Mouse (Mus musculus): ENCODE measurements around the gene Rrp1. TPM values are rescaled to one million over a fixed set of nuclear protein-coding genes. Genes with fewer than 3 reads are reported as not detected.
A peak's percentile ranks its signal among the peaks of the same experiment; 100 is the strongest.

The Rrp1 gene
- polyA plus RNA-seq, 1 experiment: 385 TPM

DNA sequence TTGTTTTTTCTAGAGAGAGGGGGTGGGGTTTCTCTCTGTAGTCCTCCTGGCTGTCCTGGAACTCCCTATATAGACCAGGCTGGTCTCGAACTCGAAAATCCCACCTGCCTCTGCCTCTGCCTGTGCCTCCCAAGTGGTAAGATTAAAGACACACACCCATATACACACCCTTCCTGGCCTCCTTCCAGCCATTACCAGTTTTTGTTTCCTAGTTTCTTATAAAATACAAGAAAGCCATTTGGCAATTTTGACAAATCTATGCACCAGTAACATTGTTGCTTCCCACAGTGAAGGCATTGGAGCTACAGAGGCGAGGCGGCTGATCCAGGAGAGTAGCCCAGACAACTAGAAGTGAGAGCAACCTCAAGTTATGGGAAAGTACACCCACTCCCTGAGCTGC lies 54.6 kb downstream of the Rrp1 start:
- DNase-seq (ENCODE audit: low read depth): no peak
- TF ChIP-seq POLR2A (IDR thresholded peaks at IDR 0.05; ENCODE audit: borderline replicate concordance, extremely low read depth, insufficient read depth, insufficient read length, poor library complexity, severe bottlenecking): no peak

DNA sequence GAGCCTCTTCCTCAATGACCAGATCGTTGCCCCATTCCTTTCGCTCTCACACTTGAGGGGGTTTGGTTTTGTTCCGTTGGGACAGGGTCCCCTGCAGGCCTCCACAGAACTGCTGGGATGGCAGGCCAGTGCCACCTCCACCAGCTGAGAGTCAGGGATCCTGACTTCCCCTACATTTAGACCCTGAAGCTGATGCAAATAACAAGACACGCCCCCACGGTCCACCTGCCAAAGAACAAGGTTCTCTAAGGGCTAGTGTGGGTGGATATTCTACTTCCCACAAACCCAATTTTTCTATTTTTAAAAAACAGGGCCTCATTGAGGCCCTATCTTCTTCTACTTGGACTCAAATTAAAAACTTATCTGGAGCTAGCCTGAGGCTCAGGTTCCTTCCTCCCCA lies 55.1 kb downstream of the Rrp1 start:
- no peak for TF ChIP-seq CTCF (IDR thresholded peaks at IDR 0.05; ENCODE audit: borderline replicate concordance, extremely low read depth, insufficient read depth, insufficient read length)
- no peak for TF ChIP-seq POLR2A (IDR thresholded peaks at IDR 0.05; ENCODE audit: borderline replicate concordance, extremely low read depth, insufficient read depth, insufficient read length, poor library complexity, severe bottlenecking)
- no peak for DNase-seq (ENCODE audit: low read depth)

DNA sequence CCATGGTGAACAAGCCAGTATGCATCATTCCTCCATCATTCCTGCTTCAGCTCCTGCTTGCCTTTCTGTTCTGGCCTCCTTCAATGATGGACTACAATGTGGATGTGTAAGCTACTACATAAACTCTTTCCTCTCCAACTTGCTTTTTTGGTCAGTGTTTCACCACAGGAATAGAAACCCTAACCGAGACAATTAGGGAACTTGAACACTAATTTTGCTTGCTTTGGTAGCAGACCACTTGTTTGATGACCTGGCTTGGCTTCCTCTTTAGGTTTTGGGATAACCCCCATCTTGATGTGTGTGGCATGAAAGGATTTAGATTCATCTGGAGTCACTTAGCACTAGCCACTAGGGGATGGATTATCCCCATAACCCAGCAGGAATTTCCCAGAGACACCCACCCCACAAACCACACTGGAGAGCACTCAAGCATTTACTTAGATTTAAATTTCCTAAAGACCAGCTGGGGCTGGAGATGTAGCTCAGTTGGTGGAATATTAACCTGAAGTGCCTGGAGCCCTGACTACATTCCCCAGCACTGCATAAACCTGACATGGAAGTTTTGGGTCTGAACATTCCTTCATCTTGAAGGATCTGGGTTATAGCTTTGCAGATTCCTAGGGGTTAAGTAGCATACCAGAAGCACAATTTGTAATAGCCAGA lies 56.8 kb downstream of the Rrp1 start:
- TF ChIP-seq POLR2A (IDR thresholded peaks at IDR 0.05; ENCODE audit: borderline replicate concordance, extremely low read depth, insufficient read depth, insufficient read length, poor library complexity, severe bottlenecking) (no peak), CTCF (IDR thresholded peaks at IDR 0.05; ENCODE audit: borderline replicate concordance, extremely low read depth, insufficient read depth, insufficient read length) (no peak)
- DNase-seq (ENCODE audit: low read depth): no peak

DNA sequence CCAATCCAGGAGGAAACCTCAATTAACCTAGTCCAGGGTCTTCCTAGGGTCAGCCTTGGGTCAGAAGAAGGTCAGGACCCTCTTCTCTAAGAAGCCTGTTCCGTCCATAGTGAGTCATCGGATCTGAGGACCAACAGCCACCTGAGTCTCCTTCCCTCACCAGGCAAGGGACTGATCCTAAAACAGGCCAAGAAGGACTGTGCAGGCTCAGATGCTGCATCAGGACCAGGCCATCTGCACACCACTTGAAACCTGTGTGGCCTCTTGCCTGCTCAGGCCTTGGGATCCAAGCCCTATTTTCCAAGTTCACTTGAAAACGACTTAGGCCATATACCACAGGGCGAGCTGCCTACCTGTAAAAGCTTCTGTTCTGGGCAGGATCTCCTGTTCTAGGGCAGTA lies 59.6 kb downstream of the Rrp1 start:
- TF ChIP-seq POLR2A (IDR thresholded peaks at IDR 0.05; ENCODE audit: borderline replicate concordance, extremely low read depth, insufficient read depth, insufficient read length, poor library complexity, severe bottlenecking) (no peak), CTCF (IDR thresholded peaks at IDR 0.05; ENCODE audit: borderline replicate concordance, extremely low read depth, insufficient read depth, insufficient read length) (no peak)
- no peak for DNase-seq (ENCODE audit: low read depth)

DNA sequence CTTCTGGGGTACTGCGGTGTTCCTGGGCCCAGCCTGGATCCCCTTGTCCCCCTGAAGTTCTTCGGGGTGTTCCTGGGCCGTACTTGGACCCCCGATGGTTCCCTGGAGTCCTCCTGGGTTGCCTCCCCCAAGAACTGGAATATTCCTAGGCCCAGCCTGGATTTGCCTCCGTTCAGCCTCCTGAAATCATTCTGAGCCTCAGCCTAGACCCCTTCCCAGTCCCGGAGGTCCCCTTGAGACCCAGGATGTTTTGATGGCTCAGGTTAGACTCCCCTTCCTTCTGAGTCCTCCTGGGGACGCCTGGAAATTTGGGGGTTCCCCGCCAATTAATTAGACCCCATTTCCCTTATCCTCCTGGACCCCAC lies 60.2 kb downstream of the Rrp1 start:
- no peak for TF ChIP-seq POLR2A (IDR thresholded peaks at IDR 0.05; ENCODE audit: borderline replicate concordance, extremely low read depth, insufficient read depth, insufficient read length, poor library complexity, severe bottlenecking)
- no peak for TF ChIP-seq CTCF (IDR thresholded peaks at IDR 0.05; ENCODE audit: borderline replicate concordance, extremely low read depth, insufficient read depth, insufficient read length)
- DNase-seq (ENCODE audit: low read depth): no peak

DNA sequence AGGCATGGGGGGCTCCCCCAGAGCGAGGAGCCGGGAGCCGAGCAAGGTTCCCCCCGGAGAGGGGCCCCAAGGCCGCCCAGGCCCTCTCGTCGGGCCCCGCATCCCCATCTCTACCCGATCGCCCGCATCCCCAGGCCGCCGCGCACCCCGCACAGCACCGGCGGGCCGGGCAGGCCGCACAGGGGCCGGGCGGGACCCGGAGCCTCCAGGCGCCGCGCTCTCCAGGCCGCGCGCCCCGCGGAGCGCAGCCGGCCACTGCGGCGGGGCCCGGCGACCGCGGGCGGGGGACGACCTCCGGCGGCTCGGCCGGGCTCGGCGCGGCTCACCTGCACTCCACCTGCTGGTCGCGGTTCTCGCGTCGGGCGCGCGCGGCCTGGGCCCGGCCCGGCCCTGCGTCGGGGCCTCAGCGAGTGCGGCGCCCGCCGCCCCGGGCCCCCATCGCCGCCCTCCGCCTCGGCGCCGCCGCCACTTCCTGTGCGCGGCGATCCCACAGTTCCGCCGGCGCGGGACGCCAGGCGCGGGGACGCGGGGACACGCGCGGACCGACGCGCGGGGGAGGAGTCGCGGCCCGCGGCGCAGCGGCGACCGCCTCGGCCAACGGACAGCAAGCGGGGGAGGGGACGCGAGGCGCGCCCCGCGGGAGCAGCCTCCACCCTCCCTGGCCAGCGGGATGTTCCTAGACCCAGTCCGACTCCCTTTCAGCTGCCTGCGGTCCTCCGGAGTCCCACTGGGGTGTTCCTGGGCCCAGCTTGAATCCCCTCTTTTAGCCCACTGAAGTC lies 60.8 kb downstream of the Rrp1 start, which contains the start of gene Agpat3:
Agpat3 (minus strand) TSS at position 603 of the 779 bp plus-strand sequence.
- TF ChIP-seq CTCF (IDR thresholded peaks at IDR 0.05; ENCODE audit: borderline replicate concordance, extremely low read depth, insufficient read depth, insufficient read length) (peak; percentile 8; the same call in 1 of the 2 replicates), POLR2A (IDR thresholded peaks at IDR 0.05; ENCODE audit: borderline replicate concordance, extremely low read depth, insufficient read depth, insufficient read length, poor library complexity, severe bottlenecking) (peak; percentile 84)
- DNase-seq (ENCODE audit: low read depth): peak; percentile 59

DNA sequence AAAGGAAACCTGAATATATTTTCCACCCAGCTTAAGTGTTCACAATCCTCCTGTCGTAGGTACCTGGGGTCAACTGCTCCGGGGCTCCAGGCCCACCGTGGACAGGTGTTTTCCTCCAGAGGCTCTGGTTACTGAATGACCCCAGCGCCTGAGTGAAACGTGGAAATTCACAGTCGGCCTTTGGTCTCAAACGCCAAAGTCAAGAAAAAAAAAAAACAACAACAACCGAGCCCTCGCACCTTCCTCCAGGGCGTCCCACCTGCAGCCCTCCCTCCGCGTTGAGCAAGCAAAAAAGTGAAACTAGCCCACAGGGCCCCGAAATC lies 61.3 kb downstream of the Rrp1 start:
- peak; percentile 10 for DNase-seq (ENCODE audit: low read depth)
- TF ChIP-seq POLR2A (IDR thresholded peaks at IDR 0.05; ENCODE audit: borderline replicate concordance, extremely low read depth, insufficient read depth, insufficient read length, poor library complexity, severe bottlenecking): no peak

DNA sequence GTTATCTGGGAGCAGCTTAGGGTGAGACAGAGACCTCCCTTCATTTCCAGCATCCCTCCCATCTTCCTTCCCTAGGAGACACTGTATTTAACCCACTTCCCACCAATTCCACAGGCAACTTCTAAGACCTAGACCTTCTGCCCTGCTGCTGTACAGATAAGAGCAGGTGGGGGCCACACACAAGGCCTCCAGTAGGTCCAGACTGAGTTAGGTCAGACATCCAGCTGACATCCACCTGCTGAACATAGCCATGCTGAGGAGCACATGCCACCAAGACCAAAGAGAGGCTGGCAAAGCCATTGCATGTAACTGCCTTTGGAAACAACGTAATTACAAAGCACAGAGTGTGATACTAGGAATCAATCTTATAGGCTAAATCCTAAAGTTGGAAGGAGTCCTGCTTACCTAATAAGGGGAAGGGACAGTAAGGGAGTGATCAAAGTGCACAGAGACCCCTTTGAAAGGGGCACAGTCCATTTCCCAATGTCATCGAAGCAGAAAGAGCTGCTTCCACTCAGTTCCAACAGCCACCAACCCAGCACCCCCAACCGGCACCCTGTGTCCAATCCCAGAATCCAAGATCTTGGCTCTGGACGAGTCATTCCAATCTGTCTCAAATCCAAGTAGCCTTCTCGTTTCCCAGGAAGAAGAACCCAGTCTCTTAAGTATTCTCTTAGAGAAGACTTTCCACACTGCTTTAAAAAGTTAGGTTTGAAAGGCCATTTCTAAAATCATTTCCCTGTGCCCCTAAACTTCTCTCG lies 61.9 kb downstream of the Rrp1 start:
- no peak for TF ChIP-seq CTCF (IDR thresholded peaks at IDR 0.05; ENCODE audit: borderline replicate concordance, extremely low read depth, insufficient read depth, insufficient read length)
- no peak for TF ChIP-seq POLR2A (IDR thresholded peaks at IDR 0.05; ENCODE audit: borderline replicate concordance, extremely low read depth, insufficient read depth, insufficient read length, poor library complexity, severe bottlenecking)

More for the DNA sequence above, 61.9 kb downstream of the Rrp1 start:
- peak; percentile 9 for DNase-seq (ENCODE audit: low read depth)

Other genes starting within 250 kb of the Rrp1 start
- 60.2 and 75.5 TPM in 2 replicates for gene D10Jhu81e, start 243.3 kb downstream of the Rrp1 start, polyA plus RNA-seq (2012; rRNA removed)
- 18.7 and 19.6 TPM in 2 replicates for gene Pwp2, start 227.9 kb downstream of the Rrp1 start, polyA plus RNA-seq (2012; rRNA removed)
- 61.0 and 65.5 TPM in 2 replicates for gene Trappc10, start 168.4 kb downstream of the Rrp1 start, polyA plus RNA-seq (2012; rRNA removed)
- gene Agpat3, start 60.6 kb downstream of the Rrp1 start, polyA plus RNA-seq (2012; rRNA removed): 95.2 and 97.6 TPM in 2 replicates
- gene Cstb, start 12.6 kb upstream of the Rrp1 start, polyA plus RNA-seq (2012; rRNA removed): 53.5 and 72.9 TPM in 2 replicates
- gene Pdxk, start 51.9 kb upstream of the Rrp1 start, polyA plus RNA-seq (2012; rRNA removed): 13.8 and 26.2 TPM in 2 replicates
- gene Olfr1358, start 104.4 kb upstream of the Rrp1 start, polyA plus RNA-seq (2012; rRNA removed): 0.08 TPM in 1 of 2 replicates, not detected in the other
- 44.6 and 45.2 TPM in 2 replicates for gene Ilvbl, start 161.3 kb upstream of the Rrp1 start, polyA plus RNA-seq (2012; rRNA removed)
- gene Syde1, start 178.9 kb upstream of the Rrp1 start, polyA plus RNA-seq (2012; rRNA removed): 9.1 and 9.5 TPM in 2 replicates
- gene Olfr1357, start 205.0 kb upstream of the Rrp1 start, polyA plus RNA-seq (2012; rRNA removed): not detected in 2 replicates

All from brain, embryonic 14.5 days (tissue).